Mouse (Mus musculus) kidney, embryonic 15.5 days (tissue): ENCODE measurements at regions not wholly inside any gene's neighbourhood (a gene's known extent, or its start where the extent isn't known, plus 50 kb on each side); places are given as distances from the start of the nearest gene placed in this dataset.

ENCODE experiments used
- ATAC-seq: fragments of 200-750 bp; cut with Nextera tagmentation; replicated peaks from 2 replicates; pipeline ENCODE4 v1.8.0; 2017; ENCODE audit warnings: moderate TSS enrichment; ENCODE audit not compliant: low FRiP score
- H3K27ac ChIP-seq: fragments of 300-500 bp; sonication (generic); 2 replicates; pipeline ENCODE4 v1.5.1; 2015; ENCODE audit warnings: mild to moderate bottlenecking, inconsistent platforms
- H3K27me3 ChIP-seq: fragments of 300-500 bp; sonication (generic); 2 replicates; pipeline ENCODE4 v1.6.1; 2015; ENCODE audit warnings: inconsistent platforms
- H3K36me3 ChIP-seq: fragments of 300-500 bp; sonication (generic); 2 replicates; pipeline ENCODE4 v1.6.1; 2015; ENCODE audit warnings: inconsistent platforms
- H3K4me1 ChIP-seq: fragments of 300-500 bp; sonication (generic); 2 replicates; pipeline ENCODE4 v1.6.1; 2015; ENCODE audit warnings: inconsistent platforms
- H3K4me2 ChIP-seq: fragments of 300-500 bp; sonication (generic); 2 replicates; pipeline ENCODE4 v1.6.1; 2015; ENCODE audit warnings: moderate library complexity, mild to moderate bottlenecking, inconsistent platforms
- H3K4me3 ChIP-seq: fragments of 300-500 bp; sonication (generic); replicated peaks from 2 replicates; pipeline ENCODE4 v1.5.1; 2015; ENCODE audit warnings: mild to moderate bottlenecking, inconsistent platforms
- H3K9ac ChIP-seq: fragments of 300-500 bp; sonication (generic); 2 replicates; pipeline ENCODE4 v1.6.1; 2015; ENCODE audit warnings: mild to moderate bottlenecking, inconsistent platforms
- H3K9me3 ChIP-seq: fragments of 300-500 bp; sonication (generic); replicated peaks from 2 replicates; pipeline ENCODE4 v1.6.1; 2016; ENCODE audit warnings: inconsistent platforms
- WGBS: fragments of 180-500 bp; shearing (Covaris S2); methylation state at CpG from one replicate; pipeline ENCODE4 v1.1.7; 2015; ENCODE audit warnings: mixed read lengths; 5-methylcytosine and 5-hydroxymethylcytosine counted together

DNA sequence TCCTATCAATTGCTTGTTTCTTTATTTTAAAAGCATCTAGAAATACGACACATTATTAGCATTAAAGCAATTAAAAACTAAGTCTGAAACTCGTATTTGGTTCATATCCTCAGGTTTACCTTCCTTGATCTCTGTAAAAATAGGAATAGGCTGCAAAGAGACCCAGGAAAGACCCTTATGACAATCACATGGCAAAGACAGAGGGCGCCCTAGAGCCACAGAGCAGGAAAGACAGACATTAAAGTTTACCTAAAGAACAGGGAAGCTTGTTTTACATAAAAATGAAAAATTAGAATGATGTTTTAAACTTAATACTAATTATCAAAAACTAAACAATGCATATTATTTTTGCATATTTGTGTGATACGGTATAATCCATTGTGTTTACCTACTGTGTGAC, 153.2 kb downstream of the Usp25 start:
- 71% methylated on average over 4 of the region's 4 CpGs for WGBS
- Histone ChIP-seq H3K36me3 (no peaks in the 10 kb centered on the region), H3K9ac (no peak overlapping the region), H3K4me1 (no peaks in the 10 kb centered on the region), H3K4me2 (no peak overlapping the region), H3K9me3 (no peaks in the 10 kb centered on the region), H3K27ac (no peak overlapping the region), H3K4me3 (no peak overlapping the region), H3K27me3 (no peaks in the 10 kb centered on the region)
- no peak for ATAC-seq

DNA sequence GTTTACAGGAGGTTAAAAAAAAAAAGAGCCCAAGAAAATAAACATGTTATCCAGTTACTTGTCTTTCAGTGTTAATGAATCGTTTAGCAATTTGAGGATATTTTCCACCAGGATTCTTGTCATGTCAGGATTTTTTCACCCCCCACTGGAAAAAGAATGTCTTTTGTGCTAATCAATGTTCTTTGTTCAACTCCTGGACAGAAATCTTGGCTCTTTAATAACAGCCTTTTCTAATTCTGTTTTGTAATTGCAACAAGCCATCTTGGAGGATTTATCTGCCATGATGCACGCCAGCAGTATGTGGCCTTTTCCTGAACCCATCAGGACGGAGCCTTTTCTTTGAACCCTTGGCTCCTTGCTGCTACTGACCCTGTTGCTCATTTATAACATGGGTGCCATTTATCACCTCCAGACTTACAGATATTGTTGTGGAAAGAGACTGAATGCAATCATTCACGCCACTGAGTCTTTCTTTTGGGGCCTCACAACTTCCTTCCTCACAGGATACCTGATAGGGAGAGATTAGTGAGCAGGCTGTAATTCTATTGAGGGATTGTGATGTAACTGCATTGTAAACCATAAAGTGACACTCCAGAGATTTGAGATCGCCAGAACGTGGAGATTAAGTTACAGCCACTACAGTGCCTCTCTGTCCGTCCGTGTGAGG, 159.7 kb downstream of the Usp25 start:
- Histone ChIP-seq H3K27me3 (no peaks in the 10 kb centered on the region), H3K27ac (peak overlapping the region; percentile 45; the same call in 1 of the 2 replicates), H3K36me3 (no peaks in the 10 kb centered on the region), H3K4me2 (no peak overlapping the region), H3K4me1 (peaks cover 11% of the 10 kb centered on the region), H3K9me3 (no peaks in the 10 kb centered on the region), H3K9ac (no peak overlapping the region), H3K4me3 (no peak overlapping the region)
- peak; percentile 90 for ATAC-seq
- WGBS, result 5% methylated on average over 8 of the region's 8 CpGs

DNA sequence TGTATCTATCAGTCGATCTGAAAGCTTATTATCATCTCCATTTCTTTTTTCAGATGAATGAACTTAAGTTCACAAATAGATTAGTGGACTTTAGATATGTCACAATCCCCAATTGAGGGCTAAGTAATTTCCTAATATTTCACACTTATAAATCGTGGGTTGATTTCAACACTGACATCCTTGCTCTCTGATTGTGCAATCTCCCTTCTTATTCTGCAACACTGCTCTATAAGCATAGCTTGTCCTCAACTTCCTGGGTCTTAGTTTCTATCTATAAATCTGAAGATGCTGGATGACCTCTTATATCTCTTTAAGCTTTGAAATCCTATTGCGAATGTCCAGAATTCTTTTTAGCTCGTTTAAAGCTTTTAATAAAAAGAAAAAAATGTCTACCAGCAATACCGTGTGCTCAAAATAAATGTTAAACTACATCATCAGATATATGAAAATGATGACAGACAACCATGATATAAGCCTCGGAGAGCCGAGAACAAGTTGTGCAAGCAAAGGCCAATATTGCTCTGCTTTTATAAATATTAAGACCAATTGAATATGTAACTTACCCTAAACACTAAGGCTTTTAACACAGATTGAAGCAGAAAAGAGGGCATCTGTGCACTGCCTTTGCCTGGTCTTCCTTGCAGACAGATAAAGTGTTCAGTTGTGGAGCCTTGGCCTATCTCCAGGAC, 161.4 kb downstream of the Usp25 start:
- Histone ChIP-seq H3K27ac (no peak overlapping the region), H3K27me3 (no peaks in the 10 kb centered on the region), H3K9me3 (no peaks in the 10 kb centered on the region), H3K4me2 (no peak overlapping the region), H3K36me3 (no peaks in the 10 kb centered on the region), H3K4me3 (no peak overlapping the region), H3K4me1 (peaks cover 11% of the 10 kb centered on the region), H3K9ac (no peak overlapping the region)
- ATAC-seq, result no peak
- WGBS, result 73% methylated on average over 7 of the region's 7 CpGs

- no peak overlapping the region for H3K4me3 ChIP-seq
- no peaks in the 10 kb centered on the region for H3K27me3 ChIP-seq
- H3K4me1 ChIP-seq, result no peaks in the 10 kb centered on the region
- H3K9me3 ChIP-seq, result no peaks in the 10 kb centered on the region
- no peaks in the 10 kb centered on the region for H3K36me3 ChIP-seq
- no peak for ATAC-seq
- H3K4me2 ChIP-seq, result no peak overlapping the region
- no peak overlapping the region for H3K9ac ChIP-seq
- H3K27ac ChIP-seq, result no peak overlapping the region
- 62% methylated on average over 2 of the region's 2 CpGs for WGBS
Observed at GRCm38 (mm10) chr16:77180990-77181389, 167.5 kb downstream of the Usp25 start.
